9 mouse cellular contexts compared by ENCODE assay signal in genomic region chr1:169921710-169922211, GRCm38 (mm10). TPM values are rescaled to one million over a fixed set of nuclear protein-coding genes. Genes with fewer than 3 reads are reported as not detected.
DNase-seq lines count a peak whose midpoint lies in the region; ATAC-seq and TF ChIP-seq lines count a peak whose summit lies in the region.
"Had no signal": no experiment of that assay in that cellular context is flagged by ENCODE, and none has a peak within 500 bp of the region (broad histone marks: within the 10 kb centered on the region; RNA-seq: fewer than 3 reads in every experiment).

No protein-coding gene starts in this region.

- WGBS in midbrain, embryonic 10.5 days, result 47% methylated on average over 8 of the region's 8 CpGs
- 43% methylated on average over 8 of the region's 8 CpGs for WGBS in midbrain, embryonic 11.5 days
- WGBS in liver, embryonic 16.5 days (ENCODE audit: insufficient replicate concordance), result 33% methylated on average over 8 of the region's 8 CpGs
- WGBS in stomach, postnatal 0 days, result 24% methylated on average over 8 of the region's 8 CpGs

- H3K4me1 ChIP-seq in midbrain, embryonic 10.5 days, result no peaks in the 10 kb centered on the region; the same call in 1 of the 2 replicates
- H3K4me1 ChIP-seq in midbrain, embryonic 11.5 days (ENCODE audit: control insufficient read depth, insufficient read depth, low read length), result no peaks in the 10 kb centered on the region
- no peaks in the 10 kb centered on the region for H3K4me1 ChIP-seq in liver, embryonic 16.5 days (ENCODE audit: control insufficient read depth, low read depth, low read length)
- no peaks in the 10 kb centered on the region for H3K4me1 ChIP-seq in stomach, postnatal 0 days (replicated peaks; ENCODE audit: control insufficient read depth, insufficient read depth)

- H3K9me3 ChIP-seq in midbrain, embryonic 10.5 days (replicated peaks), result no peaks in the 10 kb centered on the region
- no peaks in the 10 kb centered on the region for H3K9me3 ChIP-seq in midbrain, embryonic 11.5 days (ENCODE audit: control insufficient read depth, low read length)
- no peaks in the 10 kb centered on the region for H3K9me3 ChIP-seq in liver, embryonic 16.5 days (replicated peaks; ENCODE audit: control insufficient read depth, low read length)
- H3K9me3 ChIP-seq in stomach, postnatal 0 days (ENCODE audit: control insufficient read depth, low read length), result no peaks in the 10 kb centered on the region

- no peak overlapping the region for H3K27ac ChIP-seq in midbrain, embryonic 10.5 days (replicated peaks)
- H3K27ac ChIP-seq in midbrain, embryonic 11.5 days (ENCODE audit: low read depth, low read length), result no peak overlapping the region
- H3K27ac ChIP-seq in liver, embryonic 16.5 days (ENCODE audit: low read length), result no peak overlapping the region
- no peak overlapping the region for H3K27ac ChIP-seq in stomach, postnatal 0 days (replicated peaks)

- H3K9ac ChIP-seq in midbrain, embryonic 11.5 days (ENCODE audit: low read length), result no peak overlapping the region
- H3K9ac ChIP-seq in liver, embryonic 16.5 days (ENCODE audit: low read depth, low read length), result no peak overlapping the region
- H3K9ac ChIP-seq in stomach, postnatal 0 days (ENCODE audit: low read length), result no peak overlapping the region

- ATAC-seq in midbrain, embryonic 11.5 days (ENCODE audit: low FRiP score), result no peak
- no peak for ATAC-seq in liver, embryonic 16.5 days (ENCODE audit: low read depth)
- peak; percentile 61 for ATAC-seq in stomach, postnatal 0 days (ENCODE audit: low FRiP score, low TSS enrichment)

- TF ChIP-seq CTCF in stomach, postnatal 0 days (IDR thresholded peaks at IDR 0.05; ENCODE audit: low read depth), result peak; percentile 85

- DNase-seq in adrenal gland, postnatal 25 days, result peak; percentile 23
- no peak for DNase-seq in adrenal gland, adult 2 months
- peak; percentile 28 for DNase-seq in midbrain, embryonic 10.5 days (ENCODE audit: low spot score)
- no peak for DNase-seq in midbrain, embryonic 11.5 days (ENCODE audit: low spot score, missing footprints)
- peak; percentile 23 to 40 for DNase-seq in cerebellum, postnatal 36 days
- DNase-seq in induced T-regulatory cell, adult 2 months (ENCODE audit: low read depth), result peak; percentile 40
- peak; percentile 44 for DNase-seq in stomach, postnatal 0 days (ENCODE audit: low spot score)

- H3K27me3 ChIP-seq in midbrain, embryonic 10.5 days (ENCODE audit: low read depth, poor library complexity, severe bottlenecking), result peaks cover 5% of the 10 kb centered on the region
- H3K27me3 ChIP-seq in midbrain, embryonic 11.5 days (ENCODE audit: control insufficient read depth, insufficient read depth, low read length), result no peaks in the 10 kb centered on the region
- H3K27me3 ChIP-seq in liver, embryonic 16.5 days (ENCODE audit: control insufficient read depth, insufficient read depth, low read depth, low read length), result no peaks in the 10 kb centered on the region; the same call in 1 of the 2 replicates
- no peaks in the 10 kb centered on the region for H3K27me3 ChIP-seq in stomach, postnatal 0 days (ENCODE audit: control insufficient read depth, insufficient read depth, low read length)

- H3K4me3 ChIP-seq in midbrain, embryonic 10.5 days, result no peak overlapping the region
- no peak overlapping the region for H3K4me3 ChIP-seq in midbrain, embryonic 11.5 days (ENCODE audit: low read depth, low read length)
- H3K4me3 ChIP-seq in liver, embryonic 16.5 days (ENCODE audit: low read depth, low read length), result no peak overlapping the region
- H3K4me3 ChIP-seq in stomach, postnatal 0 days (ENCODE audit: low read depth, low read length), result no peak overlapping the region

- H3K4me2 ChIP-seq in midbrain, embryonic 11.5 days, result no peak overlapping the region
- H3K4me2 ChIP-seq in liver, embryonic 16.5 days (ENCODE audit: low read depth, low read length), result peak overlapping the region; percentile 30
- peak overlapping the region; percentile 29; the same call in 1 of the 2 replicates for H3K4me2 ChIP-seq in stomach, postnatal 0 days (replicated peaks; ENCODE audit: low read depth)

- no peak for TF ChIP-seq EP300 in stomach, postnatal 0 days (optimal IDR thresholded peaks at IDR 0.05)

- no peaks in the 10 kb centered on the region for H3K36me3 ChIP-seq in midbrain, embryonic 10.5 days
- no peaks in the 10 kb centered on the region for H3K36me3 ChIP-seq in midbrain, embryonic 11.5 days (ENCODE audit: control insufficient read depth, insufficient read depth, low read length)
- H3K36me3 ChIP-seq in liver, embryonic 16.5 days (ENCODE audit: control insufficient read depth, insufficient read depth), result no peaks in the 10 kb centered on the region
- no peaks in the 10 kb centered on the region for H3K36me3 ChIP-seq in stomach, postnatal 0 days (ENCODE audit: control insufficient read depth, insufficient read depth, low read length)

RNA-seq across cellular contexts. Expression of gene Ccdc190, which starts 6.7 kb away (rescaled TPM):
- 0.55 and 0.90 TPM in 2 replicates for total RNA-seq in adrenal gland, postnatal 25 days (2021)
- under 1 TPM; 0.38 to 0.40 TPM for total RNA-seq in adrenal gland, adult 2 months (2021)
- polyA plus RNA-seq in adrenal gland, adult 2 months (2012; rRNA removed), result not detected in 2 replicates
- polyA plus RNA-seq in midbrain, embryonic 10.5 days (2016; fragmentation: Nextera tagmentation; extraction: Ambion mirVana), result 0.30 and 0.41 TPM in 2 replicates
- 1.1 and 1.9 TPM in 2 replicates for polyA plus RNA-seq in midbrain, embryonic 11.5 days (2014; fragmentation: Nextera tagmentation; extraction: Ambion mirVana)
- polyA plus RNA-seq in liver, embryonic 16.5 days (2015; fragmentation: Nextera tagmentation; extraction: Ambion mirVana), result not detected in 2 replicates
- polyA plus RNA-seq in stomach, postnatal 0 days (2015; fragmentation: Nextera tagmentation; extraction: Ambion mirVana), result 0.08 and 0.11 TPM in 2 replicates
- total RNA-seq: heart, postnatal 36 days had no signal

RNA-seq across cellular contexts. Expression of gene Hsd17b7, which starts 47.3 kb away (rescaled TPM):
- 136 and 150 TPM in 2 replicates for total RNA-seq in adrenal gland, postnatal 25 days (2021)
- 100 to 1,000 TPM in 1 of 2 experiments, 10 to 100 TPM in 1; 11.0 to 126 TPM for total RNA-seq in adrenal gland, adult 2 months (2021)
- 4.6 and 10.8 TPM in 2 replicates for polyA plus RNA-seq in adrenal gland, adult 2 months (2012; rRNA removed)
- polyA plus RNA-seq in midbrain, embryonic 10.5 days (2016; fragmentation: Nextera tagmentation; extraction: Ambion mirVana), result 26.0 and 29.6 TPM in 2 replicates
- polyA plus RNA-seq in midbrain, embryonic 11.5 days (2014; fragmentation: Nextera tagmentation; extraction: Ambion mirVana), result 20.2 and 21.5 TPM in 2 replicates
- 11.9 and 12.3 TPM in 2 replicates for polyA plus RNA-seq in liver, embryonic 16.5 days (2015; fragmentation: Nextera tagmentation; extraction: Ambion mirVana)
- polyA plus RNA-seq in stomach, postnatal 0 days (2015; fragmentation: Nextera tagmentation; extraction: Ambion mirVana), result 28.9 and 38.8 TPM in 2 replicates

Comparison
In these comparisons a context has a peak if more than half of its experiments do, and no peak if none do; other contexts are left out.
1. DNase-seq: peak in adrenal gland, postnatal 25 days (single experiment), midbrain, embryonic 10.5 days (single experiment), cerebellum, postnatal 36 days (2 of 2), induced T-regulatory cell, adult 2 months (single experiment) and stomach, postnatal 0 days (single experiment); none in adrenal gland, adult 2 months (single experiment) and midbrain, embryonic 11.5 days (single experiment).